Mouse (Mus musculus) midbrain, embryonic 10.5 days (tissue): ENCODE data around the gene Immp2l. TPM values are rescaled to one million over a fixed set of nuclear protein-coding genes. Genes with fewer than 3 reads are reported as not detected.

Source experiments
- DNase-seq: peaks from one replicate; pipeline ENCODE4 v3.0.0-alpha.2; 2017; ENCODE audit warnings: low spot score
- H3K27ac ChIP-seq: fragments of 300-500 bp; sonication (generic); replicated peaks from 2 replicates; pipeline ENCODE4 v1.5.1; 2016; ENCODE audit warnings: mild to moderate bottlenecking
- H3K27me3 ChIP-seq: fragments of 300-500 bp; sonication (generic); 2 replicates; pipeline ENCODE4 v1.6.1; 2016; ENCODE audit warnings: low read depth, mild to moderate bottlenecking; ENCODE audit not compliant: poor library complexity, severe bottlenecking
- H3K36me3 ChIP-seq: fragments of 300-500 bp; sonication (generic); 2 replicates; pipeline ENCODE4 v1.6.1; 2016; ENCODE audit warnings: mild to moderate bottlenecking, moderate library complexity
- H3K4me1 ChIP-seq: fragments of 300-500 bp; sonication (generic); 2 replicates; pipeline ENCODE4 v1.6.1; 2016
- H3K4me3 ChIP-seq: fragments of 300-500 bp; sonication (generic); 2 replicates; pipeline ENCODE4 v1.5.1; 2016; ENCODE audit warnings: mild to moderate bottlenecking, moderate library complexity
- H3K9me3 ChIP-seq: fragments of 300-500 bp; sonication (generic); replicated peaks from 2 replicates; pipeline ENCODE4 v1.6.1; 2016; ENCODE audit warnings: mild to moderate bottlenecking
- WGBS: fragments of 180-500 bp; shearing (Covaris S2); methylation state at CpG from one replicate; pipeline ENCODE4 v1.1.7; 2016; 5-methylcytosine and 5-hydroxymethylcytosine counted together
- polyA plus RNA-seq: library from polyadenylated mRNA; unstranded; fragments of >200 nt; fragmentation: Nextera tagmentation; extraction: Ambion mirVana; gene quantifications from 2 replicates; pipeline ENCODE4 v1.2.1, GENCODE M21; 2016

Immp2l gene
- polyA plus RNA-seq, 1 experiment from 2014 or later = 12.0 TPM

GRCm38 (mm10) chr12:41351275-41351674 is 327.4 kb downstream of the Immp2l start:
- H3K4me3 ChIP-seq = no peak overlapping the region
- H3K27ac ChIP-seq = no peak overlapping the region
- 92% methylated on average over 2 of the region's 2 CpGs for WGBS
- no peak for DNase-seq
- H3K9me3 ChIP-seq = no peaks in the 10 kb centered on the region
- no peaks in the 10 kb centered on the region for H3K36me3 ChIP-seq
- H3K4me1 ChIP-seq = no peaks in the 10 kb centered on the region
- H3K27me3 ChIP-seq = no peaks in the 10 kb centered on the region

GRCm38 (mm10) chr12:41354857-41355256 is 331.0 kb downstream of the Immp2l start:
- DNase-seq = no peak
- 89% methylated on average over 1 of the region's 1 CpGs for WGBS

GRCm38 (mm10) chr12:41356040-41356439 is 332.1 kb downstream of the Immp2l start:
- WGBS = 76% methylated on average over 3 of the region's 3 CpGs
- H3K36me3 ChIP-seq = no peaks in the 10 kb centered on the region
- no peak overlapping the region for H3K4me3 ChIP-seq
- no peaks in the 10 kb centered on the region for H3K27me3 ChIP-seq
- no peaks in the 10 kb centered on the region for H3K9me3 ChIP-seq
- peaks cover 5% of the 10 kb centered on the region; the same call in 1 of the 2 replicates for H3K4me1 ChIP-seq
- H3K27ac ChIP-seq = no peak overlapping the region
- no peak for DNase-seq

More at GRCm38 (mm10) chr12:41354857-41355256, 331.0 kb downstream of the Immp2l start:
- no peak overlapping the region for H3K4me3 ChIP-seq
- H3K36me3 ChIP-seq = no peaks in the 10 kb centered on the region
- H3K27me3 ChIP-seq = no peaks in the 10 kb centered on the region
- H3K27ac ChIP-seq = no peak overlapping the region
- H3K9me3 ChIP-seq = no peaks in the 10 kb centered on the region
- peaks cover 5% of the 10 kb centered on the region; the same call in 1 of the 2 replicates for H3K4me1 ChIP-seq

- DNase-seq = no peak
- Histone ChIP-seq H3K4me3 (no peak overlapping the region), H3K4me1 (no peaks in the 10 kb centered on the region), H3K27ac (no peak overlapping the region), H3K9me3 (no peaks in the 10 kb centered on the region), H3K36me3 (no peaks in the 10 kb centered on the region), H3K27me3 (no peaks in the 10 kb centered on the region)
- 76% methylated on average over 1 of the region's 1 CpGs for WGBS
Observed at GRCm38 (mm10) chr12:41386685-41387084, 362.8 kb downstream of the Immp2l start.

GRCm38 (mm10) chr12:41394231-41394630 is 370.3 kb downstream of the Immp2l start:
- Histone ChIP-seq H3K4me1 (no peaks in the 10 kb centered on the region), H3K4me3 (no peak overlapping the region), H3K36me3 (no peaks in the 10 kb centered on the region), H3K27me3 (no peaks in the 10 kb centered on the region), H3K27ac (no peak overlapping the region), H3K9me3 (no peaks in the 10 kb centered on the region)
- no peak for DNase-seq

GRCm38 (mm10) chr12:41401136-41401535 is 377.2 kb downstream of the Immp2l start:
- Histone ChIP-seq H3K36me3 (no peaks in the 10 kb centered on the region), H3K9me3 (no peaks in the 10 kb centered on the region), H3K4me1 (no peaks in the 10 kb centered on the region), H3K27me3 (no peaks in the 10 kb centered on the region), H3K4me3 (no peak overlapping the region), H3K27ac (no peak overlapping the region)
- DNase-seq = no peak
- WGBS = 91% methylated on average over 1 of the region's 1 CpGs

GRCm38 (mm10) chr12:41401923-41402322 is 378.0 kb downstream of the Immp2l start:
- no peaks in the 10 kb centered on the region for H3K4me1 ChIP-seq
- WGBS = 78% methylated on average over 3 of the region's 3 CpGs

GRCm38 (mm10) chr12:41409431-41409830 is 385.5 kb downstream of the Immp2l start:
- Histone ChIP-seq H3K9me3 (no peaks in the 10 kb centered on the region), H3K27ac (no peak overlapping the region), H3K36me3 (no peaks in the 10 kb centered on the region), H3K4me1 (no peaks in the 10 kb centered on the region), H3K4me3 (no peak overlapping the region), H3K27me3 (no peaks in the 10 kb centered on the region)
- no peak for DNase-seq
- WGBS = 86% methylated on average over 3 of the region's 3 CpGs

More at GRCm38 (mm10) chr12:41401923-41402322, 378.0 kb downstream of the Immp2l start:
- H3K9me3 ChIP-seq = no peaks in the 10 kb centered on the region
- no peak overlapping the region for H3K4me3 ChIP-seq
- H3K36me3 ChIP-seq = no peaks in the 10 kb centered on the region
- H3K27me3 ChIP-seq = no peaks in the 10 kb centered on the region
- H3K27ac ChIP-seq = no peak overlapping the region
- DNase-seq = no peak

GRCm38 (mm10) chr12:41416635-41417034 is 392.7 kb downstream of the Immp2l start:
- no peak for DNase-seq
- H3K27ac ChIP-seq = no peak overlapping the region
- no peaks in the 10 kb centered on the region for H3K4me1 ChIP-seq
- H3K36me3 ChIP-seq = no peaks in the 10 kb centered on the region
- H3K27me3 ChIP-seq = no peaks in the 10 kb centered on the region
- no peaks in the 10 kb centered on the region for H3K9me3 ChIP-seq
- no peak overlapping the region for H3K4me3 ChIP-seq

GRCm38 (mm10) chr12:41417099-41417498 is 393.2 kb downstream of the Immp2l start:
- DNase-seq = no peak
- H3K9me3 ChIP-seq = no peaks in the 10 kb centered on the region
- no peaks in the 10 kb centered on the region for H3K27me3 ChIP-seq
- H3K36me3 ChIP-seq = no peaks in the 10 kb centered on the region
- H3K4me1 ChIP-seq = no peaks in the 10 kb centered on the region
- no peak overlapping the region for H3K27ac ChIP-seq
- no peak overlapping the region for H3K4me3 ChIP-seq
- WGBS = 78% methylated on average over 3 of the region's 3 CpGs

GRCm38 (mm10) chr12:41417961-41418360 is 394.1 kb downstream of the Immp2l start:
- 95% methylated on average over 4 of the region's 4 CpGs for WGBS

GRCm38 (mm10) chr12:41425101-41425679 is 401.3 kb downstream of the Immp2l start:
- Histone ChIP-seq H3K36me3 (no peaks in the 10 kb centered on the region), H3K27me3 (no peaks in the 10 kb centered on the region), H3K4me3 (no peak overlapping the region), H3K27ac (no peak overlapping the region), H3K9me3 (no peaks in the 10 kb centered on the region), H3K4me1 (peaks cover 12% of the 10 kb centered on the region; the same call in 1 of the 2 replicates)
- no peak for DNase-seq
- WGBS = 69% methylated on average over 9 of the region's 9 CpGs

More at GRCm38 (mm10) chr12:41417961-41418360, 394.1 kb downstream of the Immp2l start:
- Histone ChIP-seq H3K4me3 (no peak overlapping the region), H3K27me3 (no peaks in the 10 kb centered on the region), H3K9me3 (no peaks in the 10 kb centered on the region), H3K4me1 (no peaks in the 10 kb centered on the region), H3K27ac (no peak overlapping the region), H3K36me3 (no peaks in the 10 kb centered on the region)
- DNase-seq = no peak

- 55% methylated on average over 5 of the region's 5 CpGs for WGBS
- peaks cover 12% of the 10 kb centered on the region; the same call in 1 of the 2 replicates for H3K4me1 ChIP-seq
- no peak for DNase-seq
- H3K27ac ChIP-seq = no peak overlapping the region
- no peak overlapping the region for H3K4me3 ChIP-seq
- H3K27me3 ChIP-seq = no peaks in the 10 kb centered on the region
- H3K36me3 ChIP-seq = no peaks in the 10 kb centered on the region
- no peaks in the 10 kb centered on the region for H3K9me3 ChIP-seq
Observed at GRCm38 (mm10) chr12:41427464-41427863, 403.6 kb downstream of the Immp2l start.

GRCm38 (mm10) chr12:41428806-41429205 is 404.9 kb downstream of the Immp2l start:
- H3K27me3 ChIP-seq = no peaks in the 10 kb centered on the region
- H3K4me1 ChIP-seq = peaks cover 12% of the 10 kb centered on the region; the same call in 1 of the 2 replicates
- H3K4me3 ChIP-seq = no peak overlapping the region
- no peak overlapping the region for H3K27ac ChIP-seq
- H3K36me3 ChIP-seq = no peaks in the 10 kb centered on the region
- no peaks in the 10 kb centered on the region for H3K9me3 ChIP-seq
- no peak for DNase-seq
